Mouse (Mus musculus): ENCODE data around the gene Olfr1505.

Gene Olfr1505

DNA sequence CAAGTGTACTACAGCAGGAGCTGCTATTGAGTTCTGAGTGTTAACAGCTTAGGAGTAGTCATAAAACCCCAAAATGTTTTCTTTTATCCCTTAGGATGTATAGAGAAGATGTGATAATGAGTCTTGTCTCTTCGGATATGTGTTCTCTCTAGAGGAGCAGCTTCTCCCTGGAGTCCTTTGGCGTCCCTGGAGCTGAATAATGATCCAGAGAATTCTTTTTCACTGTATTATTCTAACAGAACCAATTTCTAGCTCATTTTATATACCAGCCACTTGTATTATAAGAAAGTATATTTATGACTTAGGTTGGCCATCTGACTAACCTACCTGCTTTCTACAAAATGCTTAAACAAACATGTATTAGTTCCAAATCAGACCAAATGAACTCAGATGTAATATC is at the start of gene Olfr1505:
Olfr1505 (plus strand) TSS at position 301 of the 400 bp plus-strand sequence.
- DNase-seq (ENCODE audit: low read depth, low spot score), result no peak

DNA sequence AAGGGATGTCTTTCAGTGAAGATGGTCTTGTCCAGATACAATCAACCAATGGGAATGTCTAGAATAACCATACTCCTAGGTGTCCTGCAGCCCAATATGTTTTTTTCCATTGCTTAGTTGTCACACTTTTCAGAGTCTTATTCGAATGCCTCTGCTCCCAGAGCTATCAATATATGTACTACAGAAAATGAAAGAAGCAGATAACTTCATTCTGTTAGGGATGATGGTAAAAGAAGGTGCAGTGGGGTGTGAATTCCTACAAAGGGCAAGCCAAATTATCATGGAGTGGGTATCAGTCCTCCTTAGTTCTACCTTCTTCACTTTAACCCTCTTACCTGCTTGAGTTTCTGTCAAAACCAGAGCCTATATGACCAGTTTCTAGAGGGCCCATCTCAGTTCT is 15.5 kb upstream of the Olfr1505 start, which contains the start of gene Olfr1504:
Olfr1504 (minus strand) TSS at position 101 of the 400 bp plus-strand sequence.
- DNase-seq (ENCODE audit: low read depth, low spot score), result no peak

Measured in CD4-positive, CD25-positive, alpha-beta regulatory T cell, adult 2 months (primary cell).